Mouse (Mus musculus) mammary gland, adult 2 months (tissue): Measurements from ENCODE around the gene Ptger3. TPM values are rescaled to one million over a fixed set of nuclear protein-coding genes. Genes with fewer than 3 reads are reported as not detected.

Experiments
- polyA plus RNA-seq: library from polyadenylated mRNA; depleted of rRNA; stranded (reverse); fragments of >200 nt; gene quantifications from 2 replicates; pipeline ENCODE4 v1.2.3, GENCODE M21; 2012; ENCODE audit warnings: low replicate concordance; rRNA removed

Gene Ptger3
- 61.8 and 151 TPM in 2 replicates for polyA plus RNA-seq

GRCm38 (mm10) chr3:157566725-157567565 lies at the start of gene Ptger3:
TSS of gene Ptger3 (plus strand) at chr3:157566892.

GRCm38 (mm10) chr3:157533964-157534785 lies 32.5 kb upstream of the Ptger3 start, which contains the start of gene Zranb2:
TSS of gene Zranb2 (plus strand) at chr3:157534160.

Other genes with a start within 250 kb of the Ptger3 start
- 3.2 and 7.5 TPM in 2 replicates for gene Zranb2, start 32.7 kb upstream of the Ptger3 start, polyA plus RNA-seq